Mouse (Mus musculus) splenic B cell, adult 2 months (primary cell): ENCODE data around the gene Rpp25.

Experiments
- DNase-seq: peaks from one replicate; pipeline ENCODE4 v3.0.0-alpha.2; 2011; ENCODE audit warnings: low read depth, low spot score
- H3K27me3 ChIP-seq: 2 replicates; pipeline ENCODE4 v1.6.1; 2012; ENCODE audit warnings: mild to moderate bottlenecking, low read length, moderate library complexity, mixed read lengths; ENCODE audit not compliant: control insufficient read depth, poor library complexity, insufficient read depth, severe bottlenecking
- H3K36me3 ChIP-seq: 2 replicates; pipeline ENCODE4 v1.6.1; 2012; ENCODE audit warnings: mild to moderate bottlenecking, low read length, moderate library complexity, mixed read lengths; ENCODE audit not compliant: control insufficient read depth, poor library complexity, insufficient read depth, severe bottlenecking

Rpp25 gene

GRCm38 (mm10) chr9:57531946-57532345 is 28.1 kb downstream of the Rpp25 start:
- no peak for DNase-seq
- Histone ChIP-seq H3K27me3 (no peaks in the 10 kb centered on the region), H3K36me3 (peaks cover 16% of the 10 kb centered on the region; the same call in 1 of the 2 replicates)

GRCm38 (mm10) chr9:57536362-57536761 is 32.5 kb downstream of the Rpp25 start:
- no peaks in the 10 kb centered on the region for H3K27me3 ChIP-seq

GRCm38 (mm10) chr9:57537044-57537727 is 33.4 kb downstream of the Rpp25 start, which contains the start of gene Fam219b:
Fam219b (plus strand) TSS chr9:57537528.
- Histone ChIP-seq H3K36me3 (peaks cover 7% of the 10 kb centered on the region; the same call in 1 of the 2 replicates), H3K27me3 (no peaks in the 10 kb centered on the region)
- peak; percentile 87 for DNase-seq

More at GRCm38 (mm10) chr9:57536362-57536761, 32.5 kb downstream of the Rpp25 start:
- H3K36me3 ChIP-seq = peaks cover 14% of the 10 kb centered on the region; the same call in 1 of the 2 replicates
- no peak for DNase-seq

GRCm38 (mm10) chr9:57537728-57538181 is 33.9 kb downstream of the Rpp25 start:
- Histone ChIP-seq H3K36me3 (peaks cover 4% of the 10 kb centered on the region; the same call in 1 of the 2 replicates), H3K27me3 (no peaks in the 10 kb centered on the region)
- DNase-seq = no peak

- H3K27me3 ChIP-seq = no peaks in the 10 kb centered on the region
- no peak for DNase-seq
- H3K36me3 ChIP-seq = no peaks in the 10 kb centered on the region
Observed at GRCm38 (mm10) chr9:57539550-57539949, 35.7 kb downstream of the Rpp25 start.

GRCm38 (mm10) chr9:57541312-57541711 is 37.5 kb downstream of the Rpp25 start:
- Histone ChIP-seq H3K27me3 (no peaks in the 10 kb centered on the region), H3K36me3 (peaks cover 1% of the 10 kb centered on the region; the same call in 1 of the 2 replicates)
- DNase-seq = peak; percentile 71

- Histone ChIP-seq H3K27me3 (no peaks in the 10 kb centered on the region), H3K36me3 (peaks cover 1% of the 10 kb centered on the region; the same call in 1 of the 2 replicates)
- no peak for DNase-seq
Observed at GRCm38 (mm10) chr9:57543951-57544350, 40.1 kb downstream of the Rpp25 start.

- no peak for DNase-seq
- Histone ChIP-seq H3K36me3 (peaks cover 1% of the 10 kb centered on the region), H3K27me3 (no peaks in the 10 kb centered on the region)
Observed at GRCm38 (mm10) chr9:57547287-57547686, 43.5 kb downstream of the Rpp25 start.

- no peaks in the 10 kb centered on the region for H3K27me3 ChIP-seq
- no peak for DNase-seq
Observed at GRCm38 (mm10) chr9:57547869-57548268, 44.0 kb downstream of the Rpp25 start.

GRCm38 (mm10) chr9:57549186-57549585 is 45.4 kb downstream of the Rpp25 start:
- no peaks in the 10 kb centered on the region for H3K27me3 ChIP-seq
- no peak for DNase-seq
- H3K36me3 ChIP-seq = peaks cover 1% of the 10 kb centered on the region

More at GRCm38 (mm10) chr9:57547869-57548268, 44.0 kb downstream of the Rpp25 start:
- H3K36me3 ChIP-seq = peaks cover 1% of the 10 kb centered on the region

GRCm38 (mm10) chr9:57550126-57550862 is 46.5 kb downstream of the Rpp25 start:
- Histone ChIP-seq H3K36me3 (peaks cover 1% of the 10 kb centered on the region), H3K27me3 (no peaks in the 10 kb centered on the region)
- no peak for DNase-seq

GRCm38 (mm10) chr9:57552139-57552887 is 48.5 kb downstream of the Rpp25 start, which contains the start of gene Mpi:
Mpi (minus strand) TSS chr9:57552763.
- peak; percentile 36 for DNase-seq
- Histone ChIP-seq H3K27me3 (no peaks in the 10 kb centered on the region), H3K36me3 (no peaks in the 10 kb centered on the region; the same call in 1 of the 2 replicates)

GRCm38 (mm10) chr9:57553119-57553518 is 49.3 kb downstream of the Rpp25 start:
- no peak for DNase-seq
- no peaks in the 10 kb centered on the region; the same call in 1 of the 2 replicates for H3K36me3 ChIP-seq
- H3K27me3 ChIP-seq = no peaks in the 10 kb centered on the region

GRCm38 (mm10) chr9:57554753-57555152 is 50.9 kb downstream of the Rpp25 start:
- Histone ChIP-seq H3K36me3 (no peaks in the 10 kb centered on the region), H3K27me3 (no peaks in the 10 kb centered on the region)
- DNase-seq = no peak
